Mouse (Mus musculus): ENCODE data around the gene Ccdc85c. TPM values are rescaled to one million over a fixed set of nuclear protein-coding genes. Genes with fewer than 3 reads are reported as not detected.
A peak's percentile ranks its signal among the peaks of the same experiment; 100 is the strongest.

The Ccdc85c gene
- polyA plus RNA-seq, 1 experiment from 2014 or later: 8.2 TPM

GRCm38 (mm10) chr12:108292957-108293356, 17.7 kb upstream of the Ccdc85c start:
- Histone ChIP-seq H3K9me3 (ENCODE audit: control insufficient read depth, low read length) (no peaks in the 10 kb centered on the region), H3K27me3 (ENCODE audit: control insufficient read depth, insufficient read depth, low read length) (no peaks in the 10 kb centered on the region), H3K4me1 (ENCODE audit: control insufficient read depth in 2 of 2, insufficient read depth in 2 of 2, low read length in 2 of 2) (peaks cover 2 to 5% of the 10 kb centered on the region in 2 experiments; a peak in 3 of 4 replicates), H3K4me2 (ENCODE audit: low read length) (peak overlapping the region; percentile 50), H3K27ac (replicated peaks in 1 of 2; ENCODE audit: control insufficient read depth in 1 of 2, insufficient read depth in 1 of 2, low read depth in 2 of 2, low read length in 2 of 2) (no peak overlapping the region), H3K9ac (ENCODE audit: low read length) (no peak overlapping the region), H3K36me3 (ENCODE audit: control insufficient read depth, insufficient read depth, low read length) (no peaks in the 10 kb centered on the region), H3K4me3 (ENCODE audit: control insufficient read depth in 1 of 2, insufficient read depth in 1 of 2, low read depth in 1 of 2, low read length in 2 of 2) (no peak overlapping the region)
- no peak; the same call in 1 of the 2 replicates for ATAC-seq (ENCODE audit: insufficient number of reproducible peaks, insufficient read depth, low FRiP score, low read depth)
- 4% methylated on average over 8 of the region's 8 CpGs for WGBS

DNA sequence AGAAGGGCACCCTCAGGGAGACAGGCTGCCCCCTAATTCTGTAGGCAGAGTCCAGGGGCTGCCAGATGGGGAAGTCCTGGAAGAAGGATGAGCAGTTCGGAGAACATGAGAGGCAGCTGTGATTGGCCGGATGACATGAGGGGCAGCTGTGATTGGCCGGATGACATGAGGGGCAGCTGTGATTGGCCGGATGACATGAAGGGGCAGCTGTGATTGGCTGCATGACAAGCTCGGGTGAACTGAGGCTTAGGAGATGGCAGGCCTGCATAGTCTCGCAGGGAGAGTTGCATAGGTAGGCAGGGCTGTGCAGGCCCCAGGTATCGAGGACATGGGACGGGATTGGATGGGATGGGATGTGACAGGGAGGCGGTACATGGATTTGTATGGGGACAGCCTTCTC, 17.2 kb upstream of the Ccdc85c start:
- Histone ChIP-seq H3K4me1 (ENCODE audit: control insufficient read depth in 2 of 2, insufficient read depth in 2 of 2, low read length in 2 of 2) (peaks cover 2 to 5% of the 10 kb centered on the region in 2 experiments; a peak in 3 of 4 replicates), H3K4me3 (ENCODE audit: control insufficient read depth in 1 of 2, insufficient read depth in 1 of 2, low read depth in 1 of 2, low read length in 2 of 2) (no peak overlapping the region), H3K9me3 (ENCODE audit: control insufficient read depth, low read length) (no peaks in the 10 kb centered on the region), H3K36me3 (ENCODE audit: control insufficient read depth, insufficient read depth, low read length) (no peaks in the 10 kb centered on the region), H3K4me2 (ENCODE audit: low read length) (no peak overlapping the region), H3K27me3 (ENCODE audit: control insufficient read depth, insufficient read depth, low read length) (no peaks in the 10 kb centered on the region), H3K9ac (ENCODE audit: low read length) (no peak overlapping the region), H3K27ac (replicated peaks in 1 of 2; ENCODE audit: control insufficient read depth in 1 of 2, insufficient read depth in 1 of 2, low read depth in 2 of 2, low read length in 2 of 2) (no peak overlapping the region)
- 18% methylated on average over 9 of the region's 9 CpGs for WGBS
- no peak for ATAC-seq (ENCODE audit: insufficient number of reproducible peaks, insufficient read depth, low FRiP score, low read depth)

DNA sequence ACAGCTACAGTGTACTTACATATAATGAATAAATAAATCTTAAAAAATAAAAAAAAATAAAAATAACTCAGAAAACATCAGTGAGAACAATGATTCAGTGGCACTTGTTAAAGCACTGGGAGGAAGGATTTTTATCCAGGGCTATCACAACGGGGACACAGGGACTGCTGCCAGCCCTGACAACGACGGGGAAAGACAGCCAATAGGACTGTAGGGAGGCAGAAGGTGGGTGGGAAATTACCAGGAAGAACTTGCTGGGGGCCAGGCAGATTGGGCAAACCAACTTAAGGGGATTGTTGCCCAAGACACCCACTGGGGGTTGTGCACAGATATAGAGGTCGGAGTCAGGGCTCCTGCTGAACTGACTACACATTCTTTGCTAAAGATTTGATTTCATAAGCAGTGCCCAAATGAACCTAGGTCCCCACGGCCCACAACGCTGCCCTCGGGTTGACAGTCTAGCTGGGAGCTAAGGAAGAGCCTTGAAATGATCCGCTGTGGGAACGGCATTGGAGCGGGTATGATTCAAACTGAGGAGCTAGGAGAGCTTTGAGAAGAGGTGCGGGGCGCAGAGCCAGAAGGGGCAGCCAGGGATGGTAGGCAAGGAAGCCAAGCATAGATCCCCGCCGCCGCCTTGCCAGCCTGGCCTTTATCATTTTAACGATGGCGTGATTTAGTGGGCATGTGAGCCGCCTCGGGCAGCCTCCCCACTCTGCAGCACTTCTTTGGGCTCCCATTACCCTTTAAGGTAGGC, 13.1 kb upstream of the Ccdc85c start:
- H3K4me1 ChIP-seq (ENCODE audit: control insufficient read depth in 2 of 2, insufficient read depth in 2 of 2, low read length in 2 of 2): peaks cover 11 to 15% of the 10 kb centered on the region in 2 experiments
- no peak overlapping the region for H3K4me3 ChIP-seq (ENCODE audit: control insufficient read depth in 1 of 2, insufficient read depth in 1 of 2, low read depth in 1 of 2, low read length in 2 of 2)
- H3K9me3 ChIP-seq (ENCODE audit: control insufficient read depth, low read length): no peaks in the 10 kb centered on the region
- no peak overlapping the region for H3K9ac ChIP-seq (ENCODE audit: low read length)
- H3K36me3 ChIP-seq (ENCODE audit: control insufficient read depth, insufficient read depth, low read length): no peaks in the 10 kb centered on the region
- no peak overlapping the region for H3K27ac ChIP-seq (replicated peaks in 1 of 2; ENCODE audit: control insufficient read depth in 1 of 2, insufficient read depth in 1 of 2, low read depth in 2 of 2, low read length in 2 of 2)
- H3K4me2 ChIP-seq (ENCODE audit: low read length): no peak overlapping the region
- 76% methylated on average over 19 of the region's 19 CpGs for WGBS
- ATAC-seq (ENCODE audit: insufficient number of reproducible peaks, insufficient read depth, low FRiP score, low read depth): no peak
- H3K27me3 ChIP-seq (ENCODE audit: control insufficient read depth, insufficient read depth, low read length): no peaks in the 10 kb centered on the region

DNA sequence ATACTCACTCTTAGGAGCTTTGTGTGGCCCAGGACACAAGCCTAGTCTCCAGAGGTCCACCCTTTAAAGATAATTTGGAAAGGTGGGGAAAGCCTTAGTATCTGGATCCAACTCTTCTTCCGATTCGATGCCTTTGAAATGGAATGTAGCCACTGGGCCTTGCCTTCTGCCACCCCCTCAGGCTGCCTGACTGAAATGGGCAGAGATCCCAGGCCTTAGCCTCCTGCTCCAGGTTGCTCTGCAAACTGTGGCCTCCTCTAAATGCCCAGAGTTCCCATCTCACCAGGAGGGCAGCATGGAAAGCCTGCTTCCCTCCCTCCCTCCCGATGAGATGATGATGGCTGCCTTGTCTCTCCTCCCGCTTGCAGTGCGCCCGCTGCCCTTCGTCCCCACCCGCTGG, 11.8 kb upstream of the Ccdc85c start:
- H3K9me3 ChIP-seq (ENCODE audit: control insufficient read depth, low read length): no peaks in the 10 kb centered on the region
- H3K4me2 ChIP-seq (ENCODE audit: low read length): no peak overlapping the region
- no peaks in the 10 kb centered on the region for H3K27me3 ChIP-seq (ENCODE audit: control insufficient read depth, insufficient read depth, low read length)
- no peak overlapping the region for H3K27ac ChIP-seq (replicated peaks in 1 of 2; ENCODE audit: control insufficient read depth in 1 of 2, insufficient read depth in 1 of 2, low read depth in 2 of 2, low read length in 2 of 2)
- no peak overlapping the region for H3K9ac ChIP-seq (ENCODE audit: low read length)
- WGBS: 97% methylated on average over 8 of the region's 8 CpGs
- peaks cover 8 to 10% of the 10 kb centered on the region in 2 experiments for H3K4me1 ChIP-seq (ENCODE audit: control insufficient read depth in 2 of 2, insufficient read depth in 2 of 2, low read length in 2 of 2)
- no peak for ATAC-seq (ENCODE audit: insufficient number of reproducible peaks, insufficient read depth, low FRiP score, low read depth)
- H3K4me3 ChIP-seq (ENCODE audit: control insufficient read depth in 1 of 2, insufficient read depth in 1 of 2, low read depth in 1 of 2, low read length in 2 of 2): no peak overlapping the region
- H3K36me3 ChIP-seq (ENCODE audit: control insufficient read depth, insufficient read depth, low read length): no peaks in the 10 kb centered on the region

DNA sequence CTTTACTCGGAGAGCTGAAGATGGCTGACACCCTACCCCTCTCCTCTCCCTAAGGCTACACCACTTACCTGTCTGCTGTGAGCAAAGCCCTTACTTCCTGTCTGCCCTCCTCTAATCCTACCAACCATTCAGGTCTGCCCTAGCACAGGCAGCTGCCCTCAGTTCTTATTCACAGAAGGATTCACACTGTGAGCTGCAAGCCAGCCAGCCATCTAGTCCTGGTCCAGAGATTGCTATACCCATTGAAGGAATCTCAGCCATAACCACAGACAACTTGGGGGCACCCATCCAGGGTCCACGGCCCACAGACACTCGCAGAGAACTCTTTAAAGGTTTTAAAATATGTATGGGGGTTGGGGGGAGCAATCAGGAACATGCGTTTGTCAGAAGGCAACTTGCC, 11.2 kb upstream of the Ccdc85c start:
- H3K4me3 ChIP-seq (ENCODE audit: control insufficient read depth in 1 of 2, insufficient read depth in 1 of 2, low read depth in 1 of 2, low read length in 2 of 2): no peak overlapping the region
- ATAC-seq (ENCODE audit: insufficient number of reproducible peaks, insufficient read depth, low FRiP score, low read depth): no peak
- H3K27ac ChIP-seq (replicated peaks in 1 of 2; ENCODE audit: control insufficient read depth in 1 of 2, insufficient read depth in 1 of 2, low read depth in 2 of 2, low read length in 2 of 2): no peak overlapping the region
- no peaks in the 10 kb centered on the region for H3K36me3 ChIP-seq (ENCODE audit: control insufficient read depth, insufficient read depth, low read length)
- H3K4me2 ChIP-seq (ENCODE audit: low read length): no peak overlapping the region
- 81% methylated on average over 4 of the region's 4 CpGs for WGBS
- H3K4me1 ChIP-seq (ENCODE audit: control insufficient read depth in 2 of 2, insufficient read depth in 2 of 2, low read length in 2 of 2): peaks cover 8 to 10% of the 10 kb centered on the region in 2 experiments
- H3K9ac ChIP-seq (ENCODE audit: low read length): no peak overlapping the region
- no peaks in the 10 kb centered on the region for H3K9me3 ChIP-seq (ENCODE audit: control insufficient read depth, low read length)
- no peaks in the 10 kb centered on the region for H3K27me3 ChIP-seq (ENCODE audit: control insufficient read depth, insufficient read depth, low read length)

DNA sequence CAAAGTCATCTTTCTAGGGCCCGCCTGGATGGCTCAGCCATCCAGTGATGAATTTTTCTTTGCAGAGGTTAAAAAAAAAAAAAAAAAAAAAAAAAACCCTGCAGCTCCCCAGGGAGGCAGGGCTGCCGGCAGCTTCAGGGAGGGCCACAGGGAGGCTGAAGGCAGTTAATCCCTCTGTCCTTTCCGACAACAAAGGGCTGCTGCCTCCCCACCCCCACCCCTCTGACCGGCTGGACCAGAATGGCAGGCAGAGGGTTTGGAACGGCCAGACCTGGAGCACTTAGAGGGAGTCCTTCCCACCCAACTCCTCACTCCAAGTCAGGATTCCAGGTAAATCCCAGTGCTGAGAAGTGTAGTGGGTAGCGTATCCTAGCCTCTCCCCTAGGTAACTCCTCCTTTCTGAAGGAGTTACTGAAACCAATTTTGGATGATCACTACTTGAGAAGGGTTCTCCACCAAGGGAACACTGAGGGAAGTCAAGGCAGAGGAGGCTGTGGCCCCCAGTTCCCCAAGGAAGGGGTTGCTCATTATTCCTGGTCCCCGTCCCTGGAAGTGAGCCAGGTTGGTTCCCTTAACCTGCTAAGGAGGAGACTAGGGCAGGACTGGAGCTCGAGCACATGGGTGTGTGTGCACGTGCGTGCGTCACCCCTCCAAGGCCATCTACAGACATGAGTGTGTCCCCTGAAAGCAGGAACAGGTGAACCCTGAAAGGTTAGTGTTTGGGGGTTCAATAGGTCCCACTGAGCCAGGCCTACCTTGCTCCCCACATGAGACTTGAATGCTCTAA, 10.2 kb upstream of the Ccdc85c start:
- no peaks in the 10 kb centered on the region for H3K9me3 ChIP-seq (ENCODE audit: control insufficient read depth, low read length)
- no peaks in the 10 kb centered on the region for H3K27me3 ChIP-seq (ENCODE audit: control insufficient read depth, insufficient read depth, low read length)
- no peak overlapping the region for H3K4me3 ChIP-seq (ENCODE audit: control insufficient read depth in 1 of 2, insufficient read depth in 1 of 2, low read depth in 1 of 2, low read length in 2 of 2)
- 36% methylated on average over 11 of the region's 11 CpGs for WGBS
- H3K9ac ChIP-seq (ENCODE audit: low read length): no peak overlapping the region
- peaks cover 8 to 10% of the 10 kb centered on the region in 2 experiments for H3K4me1 ChIP-seq (ENCODE audit: control insufficient read depth in 2 of 2, insufficient read depth in 2 of 2, low read length in 2 of 2)
- no peak overlapping the region for H3K4me2 ChIP-seq (ENCODE audit: low read length)
- no peak for ATAC-seq (ENCODE audit: insufficient number of reproducible peaks, insufficient read depth, low FRiP score, low read depth)
- no peak overlapping the region for H3K27ac ChIP-seq (replicated peaks in 1 of 2; ENCODE audit: control insufficient read depth in 1 of 2, insufficient read depth in 1 of 2, low read depth in 2 of 2, low read length in 2 of 2)
- no peaks in the 10 kb centered on the region for H3K36me3 ChIP-seq (ENCODE audit: control insufficient read depth, insufficient read depth, low read length)

DNA sequence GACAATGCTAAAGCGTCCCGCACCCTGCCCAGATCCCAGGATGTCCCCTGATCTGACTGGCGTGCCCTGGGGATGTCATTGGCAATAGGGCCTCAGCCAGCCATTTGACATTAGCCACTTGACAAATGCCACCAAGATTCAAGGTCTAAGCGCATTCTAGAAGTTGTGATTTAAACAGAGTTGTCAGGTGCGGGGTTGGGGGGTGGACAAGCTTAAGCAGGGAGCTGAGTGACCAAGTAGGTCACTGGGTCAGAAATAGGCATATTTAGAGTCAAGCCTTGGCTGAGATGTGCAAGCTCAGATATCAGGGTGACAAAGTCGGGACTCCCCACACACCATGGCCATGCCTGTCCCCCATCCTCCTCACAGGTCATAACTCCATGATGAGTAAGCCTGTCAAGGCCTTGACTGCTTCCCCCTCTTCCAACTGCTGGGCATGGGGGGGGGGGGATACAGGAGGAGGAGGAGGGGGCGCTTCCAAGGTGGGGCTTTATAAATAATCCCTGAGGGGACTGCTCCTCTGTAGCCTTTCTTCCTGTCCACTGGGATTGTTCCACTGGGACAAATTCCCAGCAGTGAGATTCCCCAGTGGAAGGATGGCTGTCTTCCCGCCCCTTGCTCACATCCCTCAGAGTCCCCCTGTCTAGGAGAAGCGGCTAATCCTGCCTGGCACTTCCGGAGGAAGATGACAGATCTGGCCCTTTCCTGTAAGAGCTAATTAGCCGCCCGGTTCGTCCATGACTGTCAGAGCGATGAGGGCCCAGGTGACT, 9.4 kb upstream of the Ccdc85c start:
- 43% methylated on average over 14 of the region's 14 CpGs for WGBS
- Histone ChIP-seq H3K27me3 (ENCODE audit: control insufficient read depth, insufficient read depth, low read length) (no peaks in the 10 kb centered on the region), H3K36me3 (ENCODE audit: control insufficient read depth, insufficient read depth, low read length) (no peaks in the 10 kb centered on the region), H3K9ac (ENCODE audit: low read length) (no peak overlapping the region), H3K4me1 (ENCODE audit: control insufficient read depth in 2 of 2, insufficient read depth in 2 of 2, low read length in 2 of 2) (peaks cover 8 to 10% of the 10 kb centered on the region in 2 experiments), H3K4me2 (ENCODE audit: low read length) (no peak overlapping the region), H3K4me3 (ENCODE audit: control insufficient read depth in 1 of 2, insufficient read depth in 1 of 2, low read depth in 1 of 2, low read length in 2 of 2) (no peak overlapping the region), H3K9me3 (ENCODE audit: control insufficient read depth, low read length) (no peaks in the 10 kb centered on the region), H3K27ac (replicated peaks in 1 of 2; ENCODE audit: control insufficient read depth in 1 of 2, insufficient read depth in 1 of 2, low read depth in 2 of 2, low read length in 2 of 2) (no peak overlapping the region)
- no peak for ATAC-seq (ENCODE audit: insufficient number of reproducible peaks, insufficient read depth, low FRiP score, low read depth)

All from heart, embryonic 14.5 days (tissue).